Mouse (Mus musculus): ENCODE results near the gene Ascc2. TPM values are rescaled to one million over a fixed set of nuclear protein-coding genes. Genes with fewer than 3 reads are reported as not detected.

The Ascc2 gene
- polyA plus RNA-seq, 1 experiment from 2014 or later: 18.8 TPM

DNA sequence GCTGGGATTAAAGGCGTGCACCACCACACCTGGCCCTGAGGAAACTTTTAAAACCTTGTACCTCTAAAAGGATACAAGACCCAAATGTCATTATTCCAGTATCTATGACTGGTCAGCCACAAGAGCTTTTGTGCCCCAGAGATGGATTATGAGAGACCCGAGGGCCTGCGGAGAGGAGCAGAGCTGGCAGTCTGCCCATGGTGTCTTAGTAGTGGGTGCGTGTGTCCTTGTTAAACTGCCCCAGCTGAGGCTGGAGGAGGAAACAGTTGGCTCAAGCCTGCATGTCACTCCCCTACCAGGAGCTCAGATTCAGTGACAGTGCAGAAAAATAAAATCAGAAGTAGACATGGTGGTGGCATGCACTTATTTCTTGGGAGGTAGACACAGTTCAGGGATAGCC is 47.5 kb downstream of the Ascc2 start:
- WGBS: 78% methylated on average over 4 of the region's 4 CpGs
- H3K9ac ChIP-seq (replicated peaks; ENCODE audit: low read depth, low read length): no peak overlapping the region
- no peaks in the 10 kb centered on the region for H3K27me3 ChIP-seq (ENCODE audit: control insufficient read depth, insufficient read depth, low read length)
- no peaks in the 10 kb centered on the region for H3K9me3 ChIP-seq (ENCODE audit: control insufficient read depth, low read length)
- no peak overlapping the region for H3K4me3 ChIP-seq (ENCODE audit: low read depth, low read length)
- ATAC-seq (ENCODE audit: low read depth): no peak
- peaks cover 31% of the 10 kb centered on the region; the same call in 1 of the 2 replicates for H3K36me3 ChIP-seq (ENCODE audit: control insufficient read depth, insufficient read depth, low read length)
- H3K4me1 ChIP-seq (ENCODE audit: control insufficient read depth, insufficient read depth, low read length): no peaks in the 10 kb centered on the region
- H3K27ac ChIP-seq (ENCODE audit: low read depth, low read length): no peak overlapping the region
- no peak overlapping the region for H3K4me2 ChIP-seq (ENCODE audit: low read depth, low read length)

DNA sequence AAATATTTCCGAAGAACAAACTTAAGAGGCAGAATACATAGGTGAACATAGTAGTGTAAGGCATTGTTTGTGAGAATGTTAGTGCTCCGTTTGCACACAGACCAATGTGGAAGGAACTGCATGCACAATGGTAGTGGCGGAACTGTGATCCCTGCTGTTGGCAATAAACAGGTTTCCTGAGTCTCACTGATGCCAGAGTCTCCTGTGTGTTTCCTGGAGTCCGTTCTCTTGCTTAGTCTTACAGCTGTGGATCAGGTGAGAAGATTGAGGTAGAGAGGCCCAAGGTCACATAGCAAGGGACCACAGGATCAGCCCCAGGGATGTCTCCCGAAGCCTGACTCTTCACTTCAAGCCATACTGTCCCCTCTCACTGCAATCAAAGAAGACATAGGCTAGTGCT is 48.0 kb downstream of the Ascc2 start:
- peaks cover 31% of the 10 kb centered on the region; the same call in 1 of the 2 replicates for H3K36me3 ChIP-seq (ENCODE audit: control insufficient read depth, insufficient read depth, low read length)
- H3K9me3 ChIP-seq (ENCODE audit: control insufficient read depth, low read length): no peaks in the 10 kb centered on the region
- ATAC-seq (ENCODE audit: low read depth): no peak
- H3K4me3 ChIP-seq (ENCODE audit: low read depth, low read length): no peak overlapping the region
- H3K27me3 ChIP-seq (ENCODE audit: control insufficient read depth, insufficient read depth, low read length): no peaks in the 10 kb centered on the region
- WGBS: 92% methylated on average over 5 of the region's 5 CpGs
- no peak overlapping the region for H3K4me2 ChIP-seq (ENCODE audit: low read depth, low read length)
- no peak overlapping the region for H3K27ac ChIP-seq (ENCODE audit: low read depth, low read length)
- H3K4me1 ChIP-seq (ENCODE audit: control insufficient read depth, insufficient read depth, low read length): no peaks in the 10 kb centered on the region
- no peak overlapping the region for H3K9ac ChIP-seq (replicated peaks; ENCODE audit: low read depth, low read length)

DNA sequence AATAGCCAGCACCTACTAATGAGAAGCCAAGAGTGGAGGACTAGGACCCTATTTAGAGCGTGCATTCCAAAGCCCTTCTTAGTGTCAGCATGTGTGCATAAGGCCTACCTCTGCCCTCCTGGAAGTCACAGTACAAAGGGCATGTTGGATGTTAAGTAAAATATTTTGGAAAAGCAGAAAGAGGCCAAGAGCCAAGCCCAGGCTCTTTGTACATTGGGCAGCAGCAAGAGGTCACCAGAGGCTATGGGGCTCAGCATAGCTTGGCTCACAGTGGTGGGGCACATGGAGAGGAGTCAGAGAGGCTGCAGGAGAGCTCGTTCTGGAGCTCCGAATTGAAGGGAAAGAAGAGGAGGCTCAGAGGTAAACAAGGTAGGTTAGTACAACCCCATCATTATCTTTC is 49.5 kb downstream of the Ascc2 start:
- Histone ChIP-seq H3K4me3 (ENCODE audit: low read depth, low read length) (no peak overlapping the region), H3K9ac (replicated peaks; ENCODE audit: low read depth, low read length) (no peak overlapping the region), H3K4me2 (ENCODE audit: low read depth, low read length) (no peak overlapping the region), H3K36me3 (ENCODE audit: control insufficient read depth, insufficient read depth, low read length) (peaks cover 23% of the 10 kb centered on the region; the same call in 1 of the 2 replicates), H3K27me3 (ENCODE audit: control insufficient read depth, insufficient read depth, low read length) (no peaks in the 10 kb centered on the region), H3K27ac (ENCODE audit: low read depth, low read length) (no peak overlapping the region), H3K4me1 (ENCODE audit: control insufficient read depth, insufficient read depth, low read length) (no peaks in the 10 kb centered on the region), H3K9me3 (ENCODE audit: control insufficient read depth, low read length) (no peaks in the 10 kb centered on the region)
- WGBS: 81% methylated on average over 3 of the region's 3 CpGs
- ATAC-seq (ENCODE audit: low read depth): no peak

DNA sequence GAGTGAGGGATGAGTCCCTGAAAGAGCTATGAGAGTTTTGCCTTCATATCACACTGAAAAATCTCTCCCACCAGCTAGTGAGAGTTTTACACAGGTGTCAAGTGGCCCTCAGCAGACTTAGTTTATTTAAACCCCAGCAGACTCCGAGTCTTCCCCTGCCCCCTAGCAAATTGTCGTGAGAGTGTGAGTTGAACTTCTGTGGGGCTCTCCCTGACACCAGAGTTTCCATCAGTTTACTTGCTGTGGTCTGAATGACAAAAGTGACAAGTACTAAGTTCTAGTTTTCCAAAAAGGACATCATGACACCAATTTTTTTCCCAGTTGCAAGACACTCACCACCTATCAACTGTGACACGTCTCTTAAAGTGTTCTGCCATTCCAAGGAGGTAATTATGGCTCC is 50.3 kb downstream of the Ascc2 start:
- no peak overlapping the region for H3K4me2 ChIP-seq (ENCODE audit: low read depth, low read length)
- no peak for ATAC-seq (ENCODE audit: low read depth)
- H3K9me3 ChIP-seq (ENCODE audit: control insufficient read depth, low read length): no peaks in the 10 kb centered on the region
- H3K36me3 ChIP-seq (ENCODE audit: control insufficient read depth, insufficient read depth, low read length): peaks cover 17% of the 10 kb centered on the region; the same call in 1 of the 2 replicates
- H3K9ac ChIP-seq (replicated peaks; ENCODE audit: low read depth, low read length): no peak overlapping the region
- no peak overlapping the region for H3K27ac ChIP-seq (ENCODE audit: low read depth, low read length)
- WGBS: 68% methylated on average over 3 of the region's 3 CpGs
- no peaks in the 10 kb centered on the region for H3K4me1 ChIP-seq (ENCODE audit: control insufficient read depth, insufficient read depth, low read length)
- no peak overlapping the region for H3K4me3 ChIP-seq (ENCODE audit: low read depth, low read length)
- no peaks in the 10 kb centered on the region for H3K27me3 ChIP-seq (ENCODE audit: control insufficient read depth, insufficient read depth, low read length)

DNA sequence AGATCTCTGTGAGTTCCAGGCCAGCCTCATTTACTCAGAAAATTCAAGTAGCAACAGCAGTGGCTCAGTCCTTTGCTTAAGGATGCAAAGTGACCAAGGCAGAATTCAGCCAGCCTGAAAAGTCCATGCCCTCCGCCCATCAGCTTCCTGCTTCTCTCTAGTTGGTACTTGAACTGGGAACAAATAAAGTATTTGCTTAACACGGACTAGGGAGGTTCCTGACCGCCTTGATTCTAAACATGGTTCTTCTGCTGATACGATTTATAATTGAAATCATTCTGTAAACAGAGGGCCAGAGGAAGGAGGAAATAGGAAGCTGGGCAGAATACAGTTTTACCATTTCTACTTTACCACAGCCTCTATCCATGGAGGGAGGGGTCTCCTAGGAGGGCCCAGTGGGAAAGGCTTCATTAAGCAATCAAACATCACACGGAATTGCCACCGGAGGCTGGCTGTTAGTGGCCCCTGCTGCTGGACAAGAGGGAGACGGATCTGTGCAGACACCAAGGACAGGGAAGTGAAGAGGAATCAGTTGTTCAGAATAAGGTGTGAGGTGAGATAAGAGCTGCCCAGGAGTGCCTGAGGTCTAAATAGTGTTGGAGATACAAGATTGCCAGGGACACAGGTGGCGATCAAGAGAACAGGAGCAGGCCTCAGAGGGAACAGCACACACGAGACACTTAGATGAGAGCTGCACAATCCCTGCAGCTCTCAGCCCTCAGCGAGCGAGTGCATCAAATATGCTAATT is 51.3 kb downstream of the Ascc2 start:
- Histone ChIP-seq H3K27me3 (ENCODE audit: control insufficient read depth, insufficient read depth, low read length) (no peaks in the 10 kb centered on the region), H3K9me3 (ENCODE audit: control insufficient read depth, low read length) (no peaks in the 10 kb centered on the region), H3K4me2 (ENCODE audit: low read depth, low read length) (no peak overlapping the region), H3K9ac (replicated peaks; ENCODE audit: low read depth, low read length) (no peak overlapping the region), H3K27ac (ENCODE audit: low read depth, low read length) (no peak overlapping the region), H3K4me1 (ENCODE audit: control insufficient read depth, insufficient read depth, low read length) (no peaks in the 10 kb centered on the region), H3K4me3 (ENCODE audit: low read depth, low read length) (no peak overlapping the region), H3K36me3 (ENCODE audit: control insufficient read depth, insufficient read depth, low read length) (0 out of 2 replicates have a peak, but pooled peaks cover 8% of the 10 kb centered on the region)
- no peak for ATAC-seq (ENCODE audit: low read depth)
- 48% methylated on average over 11 of the region's 11 CpGs for WGBS

DNA sequence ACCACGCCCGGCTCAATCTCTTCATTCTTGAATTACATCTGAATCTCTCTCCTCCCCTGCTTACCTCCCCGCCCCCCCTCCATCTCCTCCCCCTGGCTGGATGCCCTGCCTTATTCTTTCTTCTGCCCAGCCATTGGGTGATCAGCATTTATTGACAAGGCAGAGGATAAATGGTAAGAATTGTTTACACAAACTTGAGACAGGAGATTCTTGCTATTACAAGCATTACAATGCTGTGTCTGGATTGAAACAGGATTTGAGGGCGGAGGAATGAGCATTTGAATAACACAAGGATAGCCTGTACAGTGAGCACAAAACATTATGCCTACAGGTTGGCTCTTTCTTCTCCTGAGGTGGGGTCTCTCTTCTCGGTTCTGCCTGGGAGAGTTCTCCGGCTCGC is 52.8 kb downstream of the Ascc2 start:
- no peaks in the 10 kb centered on the region for H3K4me1 ChIP-seq (ENCODE audit: control insufficient read depth, insufficient read depth, low read length)
- 87% methylated on average over 7 of the region's 7 CpGs for WGBS
- no peaks in the 10 kb centered on the region for H3K36me3 ChIP-seq (ENCODE audit: control insufficient read depth, insufficient read depth, low read length)
- no peaks in the 10 kb centered on the region for H3K9me3 ChIP-seq (ENCODE audit: control insufficient read depth, low read length)
- H3K9ac ChIP-seq (replicated peaks; ENCODE audit: low read depth, low read length): no peak overlapping the region
- H3K27ac ChIP-seq (ENCODE audit: low read depth, low read length): no peak overlapping the region
- no peak overlapping the region for H3K4me2 ChIP-seq (ENCODE audit: low read depth, low read length)
- no peak for ATAC-seq (ENCODE audit: low read depth)
- no peaks in the 10 kb centered on the region for H3K27me3 ChIP-seq (ENCODE audit: control insufficient read depth, insufficient read depth, low read length)
- H3K4me3 ChIP-seq (ENCODE audit: low read depth, low read length): no peak overlapping the region

DNA sequence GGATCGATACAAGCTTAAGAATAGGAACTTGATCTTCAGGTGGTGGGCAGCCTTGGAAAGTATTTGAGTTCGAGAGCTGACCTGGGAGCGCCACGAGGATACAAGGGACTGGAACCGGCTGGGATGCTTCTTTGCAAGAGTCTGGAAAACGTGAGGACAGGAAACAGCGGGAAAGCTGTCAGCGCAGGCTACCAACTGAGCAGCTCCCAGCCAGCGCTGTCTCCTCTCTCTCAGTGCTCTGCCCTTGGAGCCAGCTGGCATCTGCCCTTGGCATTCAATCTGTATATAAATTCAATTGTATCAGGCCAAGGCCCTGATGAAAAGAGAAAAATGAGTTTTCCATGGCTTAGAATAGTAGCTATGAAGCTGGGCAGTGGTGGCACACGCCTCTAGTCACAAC is 53.7 kb downstream of the Ascc2 start:
- no peak overlapping the region for H3K4me3 ChIP-seq (ENCODE audit: low read depth, low read length)
- H3K4me1 ChIP-seq (ENCODE audit: control insufficient read depth, insufficient read depth, low read length): no peaks in the 10 kb centered on the region
- no peak overlapping the region for H3K9ac ChIP-seq (replicated peaks; ENCODE audit: low read depth, low read length)
- 64% methylated on average over 10 of the region's 10 CpGs for WGBS
- H3K4me2 ChIP-seq (ENCODE audit: low read depth, low read length): no peak overlapping the region
- H3K27ac ChIP-seq (ENCODE audit: low read depth, low read length): no peak overlapping the region
- H3K9me3 ChIP-seq (ENCODE audit: control insufficient read depth, low read length): no peaks in the 10 kb centered on the region
- H3K27me3 ChIP-seq (ENCODE audit: control insufficient read depth, insufficient read depth, low read length): no peaks in the 10 kb centered on the region
- no peak for ATAC-seq (ENCODE audit: low read depth)
- H3K36me3 ChIP-seq (ENCODE audit: control insufficient read depth, insufficient read depth, low read length): no peaks in the 10 kb centered on the region

DNA sequence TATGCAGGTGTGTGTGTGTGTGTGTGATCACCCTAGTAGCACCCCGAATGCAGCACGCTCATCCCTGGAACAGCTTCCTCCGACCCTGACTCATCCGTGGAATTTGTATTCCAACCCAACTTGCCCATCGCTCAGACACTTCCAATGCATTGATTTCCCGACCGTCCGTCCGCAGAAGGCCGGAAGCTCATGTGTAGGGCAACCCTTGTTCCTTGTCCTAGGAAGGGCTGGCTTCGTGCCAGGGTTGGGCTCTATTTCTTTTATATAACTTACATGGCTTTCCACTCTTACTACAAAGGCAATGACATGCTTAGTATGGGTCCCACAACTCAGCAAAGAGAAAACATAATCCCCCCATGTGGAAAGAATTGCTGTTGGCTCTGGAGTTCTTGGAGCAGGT is 54.6 kb downstream of the Ascc2 start:
- H3K4me3 ChIP-seq (ENCODE audit: low read depth, low read length): no peak overlapping the region
- no peak overlapping the region for H3K4me2 ChIP-seq (ENCODE audit: low read depth, low read length)
- no peak overlapping the region for H3K9ac ChIP-seq (replicated peaks; ENCODE audit: low read depth, low read length)
- H3K27me3 ChIP-seq (ENCODE audit: control insufficient read depth, insufficient read depth, low read length): no peaks in the 10 kb centered on the region
- no peak overlapping the region for H3K27ac ChIP-seq (ENCODE audit: low read depth, low read length)
- H3K4me1 ChIP-seq (ENCODE audit: control insufficient read depth, insufficient read depth, low read length): no peaks in the 10 kb centered on the region
- no peaks in the 10 kb centered on the region for H3K9me3 ChIP-seq (ENCODE audit: control insufficient read depth, low read length)
- no peak for ATAC-seq (ENCODE audit: low read depth)
- WGBS: 80% methylated on average over 11 of the region's 11 CpGs
- no peaks in the 10 kb centered on the region for H3K36me3 ChIP-seq (ENCODE audit: control insufficient read depth, insufficient read depth, low read length)

DNA sequence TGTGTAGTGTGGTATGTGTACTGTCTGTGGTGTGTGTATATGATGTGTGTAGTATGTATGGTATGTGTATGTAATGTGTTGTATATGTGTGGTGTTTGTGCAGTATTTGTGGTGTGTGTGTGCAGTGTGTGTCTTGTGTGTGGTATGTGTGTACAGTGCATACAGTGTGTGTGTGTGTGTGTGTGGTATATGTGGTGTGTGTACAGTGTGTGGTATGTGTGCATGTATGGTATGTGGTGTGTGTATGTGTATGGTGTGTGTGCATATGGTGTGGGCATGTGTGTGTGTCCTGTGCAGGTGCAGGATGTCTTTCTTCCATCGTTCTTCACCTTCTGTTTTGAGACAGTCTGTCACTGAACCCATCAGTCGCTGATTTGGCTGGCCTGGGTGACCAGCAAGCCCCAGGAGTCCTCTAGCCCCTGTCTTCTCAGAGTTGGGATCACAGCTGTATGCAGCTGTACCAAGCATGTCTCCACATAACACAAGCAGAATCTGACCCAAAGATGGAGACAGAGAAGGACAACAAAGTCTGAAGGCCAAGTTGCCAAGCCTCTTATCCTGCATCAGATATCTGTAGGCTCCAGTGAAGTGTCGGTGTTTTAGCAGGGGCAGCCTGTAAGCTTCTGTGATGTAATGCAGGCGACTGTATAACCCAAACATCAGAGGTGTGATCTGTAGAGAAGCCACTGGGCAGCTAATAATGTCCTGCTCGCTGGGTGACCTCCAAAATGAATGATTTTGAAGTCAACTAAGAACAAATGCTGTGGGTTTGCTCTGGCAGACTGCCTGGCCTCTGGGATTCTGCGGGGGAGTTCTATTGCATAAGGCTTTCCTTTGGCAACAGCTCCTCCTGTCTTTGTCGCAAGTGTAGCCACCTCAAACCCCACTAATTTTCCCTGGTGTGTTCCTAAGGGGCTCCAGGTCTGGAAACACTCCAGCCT is 59.8 kb downstream of the Ascc2 start:
- Histone ChIP-seq H3K9me3 (ENCODE audit: control insufficient read depth, low read length) (no peaks in the 10 kb centered on the region), H3K27me3 (ENCODE audit: control insufficient read depth, insufficient read depth, low read length) (no peaks in the 10 kb centered on the region), H3K9ac (replicated peaks; ENCODE audit: low read depth, low read length) (no peak overlapping the region), H3K4me2 (ENCODE audit: low read depth, low read length) (no peak overlapping the region), H3K27ac (ENCODE audit: low read depth, low read length) (no peak overlapping the region), H3K4me3 (ENCODE audit: low read depth, low read length) (no peak overlapping the region), H3K4me1 (ENCODE audit: control insufficient read depth, insufficient read depth, low read length) (no peaks in the 10 kb centered on the region), H3K36me3 (ENCODE audit: control insufficient read depth, insufficient read depth, low read length) (peaks cover 7% of the 10 kb centered on the region)
- 64% methylated on average over 7 of the region's 7 CpGs for WGBS
- no peak for ATAC-seq (ENCODE audit: low read depth)

Data from neural tube, embryonic 14.5 days (tissue).